Mouse (Mus musculus): ENCODE measurements at regions not wholly inside any gene's neighbourhood (a gene's known extent, or its start where the extent isn't known, plus 50 kb on each side); places are given as distances from the start of the nearest gene placed in this dataset.

DNA sequence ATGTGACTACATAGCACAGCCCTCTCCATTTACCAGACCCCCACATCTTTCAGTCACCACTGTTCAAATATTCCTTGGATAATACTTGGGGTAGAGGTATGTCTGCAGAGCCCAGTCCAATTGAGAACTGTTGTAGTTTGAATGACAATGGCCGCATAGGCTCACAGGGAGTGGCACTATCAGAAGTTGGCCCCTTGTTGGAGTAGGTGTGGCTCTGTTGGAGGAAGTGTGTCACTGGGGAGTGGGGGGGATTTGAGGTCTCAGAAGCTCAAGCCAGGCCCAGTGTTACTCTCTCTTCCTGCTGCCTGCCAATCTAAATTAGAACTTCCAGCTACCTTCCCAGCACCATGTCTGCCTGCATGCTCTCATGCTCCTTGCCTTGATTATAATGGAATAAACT, 664.7 kb downstream of the Vrk1 start:
- intact Hi-C loops (cut with DNase I; ENCODE audit: low total_unique reads) = no loop called here

DNA sequence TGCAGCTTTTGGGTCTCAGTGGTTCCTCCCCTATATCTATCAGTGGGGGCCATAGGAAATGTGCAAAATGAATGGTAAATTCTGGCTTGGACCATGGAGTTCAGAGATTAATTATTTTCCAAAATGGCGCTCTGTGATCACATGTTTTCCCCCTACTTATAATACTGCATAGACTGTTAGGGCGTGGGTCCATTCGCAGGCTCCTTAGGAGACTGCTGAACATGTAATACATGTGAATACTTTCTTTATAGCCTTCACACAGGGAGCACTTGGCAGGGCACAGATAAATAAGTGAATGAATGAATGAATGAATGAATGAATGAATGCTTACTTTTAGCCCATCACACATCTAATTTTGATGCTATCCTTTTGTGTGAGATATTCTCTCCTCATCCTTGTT, 666.1 kb downstream of the Vrk1 start:
- intact Hi-C loops (cut with DNase I; ENCODE audit: low total_unique reads) = no loop called here
- no peak for DNase-seq

More for the DNA sequence above, 664.7 kb downstream of the Vrk1 start:
- no peak for DNase-seq

- intact Hi-C loops (cut with DNase I; ENCODE audit: low total_unique reads) = no loop called here
Measured at GRCm38 (mm10) chr12:106676566-106676965, 666.5 kb downstream of the Vrk1 start.

GRCm38 (mm10) chr12:106685986-106686385, 676.0 kb downstream of the Vrk1 start:
- no peak for DNase-seq
- intact Hi-C loops (cut with DNase I; ENCODE audit: low total_unique reads) = no loop called here

More at GRCm38 (mm10) chr12:106676566-106676965, 666.5 kb downstream of the Vrk1 start:
- DNase-seq = no peak

DNA sequence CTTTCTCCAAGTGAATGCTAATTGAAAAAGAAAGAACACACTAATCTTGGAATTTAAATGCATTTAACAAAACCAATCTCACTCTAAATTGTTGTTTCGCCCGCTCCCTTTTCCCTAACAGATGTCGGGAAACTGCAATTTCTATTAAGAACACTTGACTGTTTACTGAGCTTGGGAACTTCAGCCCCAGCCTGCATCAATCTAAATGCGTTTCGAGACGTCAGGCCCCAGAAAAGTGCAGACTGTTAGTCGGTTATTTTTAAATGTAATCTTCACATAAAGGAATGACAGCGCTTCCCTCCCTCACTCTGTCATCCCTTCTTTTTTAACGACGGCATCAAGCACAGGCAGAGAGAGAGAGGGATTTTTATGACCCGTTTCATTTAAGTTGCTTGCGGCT, 677.7 kb downstream of the Vrk1 start:
- no peak for DNase-seq
- intact Hi-C loops (cut with DNase I; ENCODE audit: low total_unique reads) = no loop called here

- no peak for DNase-seq
- intact Hi-C loops (cut with DNase I; ENCODE audit: low total_unique reads) = no loop called here
Measured at GRCm38 (mm10) chr12:106688156-106688740, 678.2 kb downstream of the Vrk1 start.

GRCm38 (mm10) chr12:106702958-106703357, 692.9 kb downstream of the Vrk1 start:
- DNase-seq = no peak
- intact Hi-C loops (cut with DNase I; ENCODE audit: low total_unique reads) = no loop called here

DNA sequence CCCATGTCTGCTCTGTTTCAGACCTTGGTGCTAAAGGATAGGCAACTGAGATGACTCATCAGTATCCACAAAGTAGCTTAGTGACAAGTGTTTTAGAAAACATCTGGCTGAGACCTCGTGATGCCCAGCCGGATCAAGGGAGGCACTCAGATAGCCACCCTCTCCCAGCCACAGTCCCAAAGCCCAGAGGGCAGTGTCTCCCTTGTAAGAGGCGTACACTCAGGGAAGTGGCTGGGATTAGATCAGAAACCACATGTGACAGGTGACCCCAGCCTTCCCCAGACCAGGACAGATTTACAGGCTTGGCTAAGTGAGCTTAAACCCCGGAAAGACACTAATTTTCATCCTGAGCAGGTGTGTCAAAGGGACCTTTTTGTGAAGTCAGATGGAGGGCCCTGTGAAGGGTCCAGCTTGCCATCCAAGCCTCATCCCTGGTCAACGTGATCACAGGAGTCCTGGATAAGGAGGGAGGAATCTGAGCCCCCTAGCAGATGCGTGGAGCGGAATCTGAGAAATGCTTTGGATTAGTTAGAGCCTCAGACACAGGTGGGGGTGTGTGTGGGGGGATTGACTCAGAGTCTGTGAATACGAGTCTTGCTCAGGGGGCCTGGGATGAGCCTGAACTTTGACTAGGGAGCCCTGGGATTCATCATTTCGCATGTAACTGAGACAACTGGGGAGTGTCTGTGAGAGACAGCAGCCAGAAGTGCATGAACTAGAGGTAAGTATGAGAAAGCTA, 711.4 kb downstream of the Vrk1 start:
- intact Hi-C loops (cut with DNase I; ENCODE audit: low total_unique reads) = no loop called here
- DNase-seq = no peak

GRCm38 (mm10) chr12:106722010-106722362, 712.0 kb downstream of the Vrk1 start:
- intact Hi-C loops (cut with DNase I; ENCODE audit: low total_unique reads) = no loop called here
- DNase-seq = no peak

DNA sequence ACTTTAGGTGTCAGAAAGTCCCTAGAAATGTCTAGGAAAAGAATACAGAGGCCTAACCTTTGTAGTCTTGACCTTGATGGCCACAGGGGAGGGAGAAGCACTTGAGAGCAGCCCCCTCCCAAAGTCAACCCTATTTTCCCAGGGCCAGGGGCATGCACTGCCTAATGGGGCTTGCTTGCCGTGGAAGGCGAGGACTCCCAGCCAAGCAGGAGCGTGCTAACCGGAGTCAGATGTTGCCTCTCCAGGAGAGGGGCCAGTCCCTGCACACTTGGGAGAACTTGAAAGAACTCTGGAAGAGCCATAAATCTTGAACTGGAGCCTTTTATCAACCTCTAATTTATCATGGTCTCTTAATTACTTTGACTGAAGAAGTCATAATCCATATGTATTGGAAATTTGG, 712.7 kb downstream of the Vrk1 start:
- no peak for DNase-seq
- intact Hi-C loops (cut with DNase I; ENCODE audit: low total_unique reads) = no loop called here

DNA sequence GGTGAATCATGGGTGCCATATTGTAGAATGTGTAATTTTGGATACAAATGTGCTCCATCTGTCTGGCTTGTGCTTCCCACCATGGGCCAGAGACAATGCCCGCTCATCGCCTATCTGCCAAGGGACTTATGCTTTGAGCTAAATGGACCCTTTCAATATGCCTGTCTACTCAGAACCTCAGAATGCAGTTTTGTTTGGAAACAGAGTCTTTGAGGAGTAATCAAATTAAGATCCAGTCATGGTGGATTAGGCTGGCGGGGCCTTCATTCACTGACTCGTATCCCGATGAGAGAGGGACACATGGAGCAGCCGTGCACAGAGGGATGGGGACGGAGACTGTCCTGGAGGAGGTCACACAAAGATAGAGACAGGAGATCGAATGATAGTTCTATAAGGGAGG, 716.9 kb downstream of the Vrk1 start:
- DNase-seq = no peak
- intact Hi-C loops (cut with DNase I; ENCODE audit: low total_unique reads) = no loop called here

DNA sequence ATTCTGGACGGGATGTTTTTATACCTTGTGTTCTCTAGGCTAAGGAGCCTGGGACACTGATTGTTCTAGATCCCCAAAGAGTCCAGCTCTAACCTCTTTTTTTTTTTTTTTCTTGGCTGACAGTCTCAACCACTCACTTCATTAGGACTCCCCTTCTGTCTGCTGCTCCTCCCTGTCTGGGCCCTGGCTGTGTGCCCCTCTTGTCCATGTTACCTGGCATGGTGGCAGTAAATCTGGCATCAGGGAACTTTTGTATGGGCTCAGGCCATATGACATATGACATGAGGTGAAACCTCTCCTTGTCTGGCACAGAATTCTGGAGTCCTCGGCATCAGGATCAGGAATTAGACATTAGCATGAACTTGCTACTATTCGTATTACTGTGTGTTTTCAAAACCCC, 717.5 kb downstream of the Vrk1 start:
- DNase-seq = no peak
- intact Hi-C loops (cut with DNase I; ENCODE audit: low total_unique reads) = no loop called here

DNA sequence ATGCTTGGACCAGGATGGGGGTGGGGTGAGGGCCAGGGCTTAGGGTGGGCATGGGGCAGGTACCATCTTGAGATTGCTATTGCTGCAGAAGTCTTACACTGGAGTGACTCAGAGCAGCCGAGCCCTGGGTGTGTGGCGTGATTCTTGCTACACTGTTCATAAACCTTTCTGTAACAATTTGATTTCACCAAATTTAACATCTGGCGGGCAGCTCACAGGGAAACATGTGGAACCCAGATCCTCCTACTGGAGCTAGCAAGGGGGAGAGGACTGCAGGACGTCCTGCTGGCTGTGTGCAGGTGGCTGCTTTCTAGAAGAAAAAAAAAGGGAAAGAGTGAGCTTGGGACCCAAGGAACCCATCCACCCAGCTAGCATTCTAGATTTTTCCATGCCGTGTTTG, 719.7 kb downstream of the Vrk1 start:
- DNase-seq = no peak
- intact Hi-C loops (cut with DNase I; ENCODE audit: low total_unique reads) = no loop called here

DNA sequence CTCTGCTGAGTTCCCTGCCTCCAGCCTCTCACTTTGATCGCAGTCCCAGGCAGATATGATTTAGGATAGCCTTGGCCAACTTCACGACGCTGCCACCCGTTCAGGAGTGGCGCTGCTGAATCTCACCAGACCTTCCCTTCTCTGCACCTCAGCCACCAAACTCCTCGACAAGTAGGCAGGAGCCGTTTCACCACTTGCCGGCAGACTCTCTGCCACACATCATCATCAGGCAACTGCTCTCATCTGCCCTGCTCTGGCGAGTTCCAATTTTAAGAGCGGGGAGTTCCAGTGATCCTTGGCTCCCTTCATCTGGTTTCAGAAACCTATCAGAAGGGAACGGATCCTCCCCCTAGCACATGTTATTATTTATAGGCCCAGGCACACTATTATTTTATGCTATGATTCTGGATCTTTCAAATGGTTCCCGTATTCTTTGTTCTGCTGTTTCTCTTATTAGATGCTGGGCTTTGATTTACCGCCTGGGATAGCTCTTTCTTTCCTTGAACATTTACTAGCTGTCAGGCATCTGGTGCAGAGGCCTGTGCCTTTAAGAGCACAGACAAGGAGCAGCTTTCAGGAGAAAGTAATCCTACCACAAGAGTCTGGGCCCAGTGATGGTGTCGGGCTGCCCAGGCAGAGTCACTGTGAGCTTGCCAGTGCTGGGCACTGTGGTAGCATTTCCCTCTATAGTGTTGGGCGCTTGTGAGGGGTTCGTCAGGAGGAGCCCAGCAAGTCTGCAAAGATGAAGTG, 722.3 kb downstream of the Vrk1 start:
- no peak for DNase-seq
- intact Hi-C loops (cut with DNase I; ENCODE audit: low total_unique reads) = no loop called here

GRCm38 (mm10) chr12:106748765-106749164, 738.7 kb downstream of the Vrk1 start:
- intact Hi-C loops (cut with DNase I; ENCODE audit: low total_unique reads) = no loop called here
- DNase-seq = no peak

GRCm38 (mm10) chr12:106763552-106763951, 724.9 kb upstream of the 3110018I06Rik start:
- DNase-seq = no peak
- intact Hi-C loops (cut with DNase I; ENCODE audit: low total_unique reads) = no loop called here

DNA sequence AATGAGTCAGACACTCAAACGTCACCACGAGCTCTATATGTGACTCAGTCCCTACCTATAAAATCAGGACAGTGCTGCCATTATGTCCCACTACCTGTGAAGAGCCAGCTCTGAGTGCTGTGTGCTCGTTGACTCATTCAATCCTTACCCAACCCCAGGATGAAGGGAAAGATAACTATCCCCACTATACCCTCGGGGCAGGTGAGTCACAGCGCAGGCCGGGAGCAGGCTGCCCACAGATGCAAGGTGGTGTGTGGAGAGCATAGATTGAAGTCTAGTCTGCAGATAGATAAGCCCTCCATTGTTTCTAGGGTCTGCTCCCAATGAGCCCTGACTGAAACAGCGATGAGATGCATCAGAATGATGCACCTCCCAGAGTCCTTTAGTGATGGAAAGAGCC, 723.9 kb upstream of the 3110018I06Rik start:
- no peak for DNase-seq
- intact Hi-C loops (cut with DNase I; ENCODE audit: low total_unique reads) = no loop called here

DNA sequence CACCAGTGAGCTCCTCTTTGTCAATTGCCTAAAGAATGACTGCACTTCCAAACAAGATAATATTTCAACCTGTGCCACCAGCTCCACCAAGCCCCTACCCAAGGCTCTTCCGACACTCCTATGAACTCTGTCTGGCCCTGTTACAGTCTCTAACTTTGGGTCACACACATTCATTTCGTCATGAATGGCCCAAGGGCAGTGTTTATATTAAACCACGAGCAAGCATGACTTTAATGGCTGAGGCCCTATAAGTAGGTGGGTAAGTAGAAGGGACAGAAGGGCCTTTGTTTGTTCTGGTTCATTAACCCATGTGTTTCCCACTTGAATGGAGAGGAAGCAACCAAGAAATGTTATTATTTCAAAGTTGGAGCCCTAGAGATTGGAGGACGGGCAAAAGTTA, 714.9 kb upstream of the 3110018I06Rik start:
- intact Hi-C loops (cut with DNase I; ENCODE audit: low total_unique reads) = no loop called here

GRCm38 (mm10) chr12:106796596-106796995, 691.8 kb upstream of the 3110018I06Rik start:
- no peak for DNase-seq
- intact Hi-C loops (cut with DNase I; ENCODE audit: low total_unique reads) = no loop called here

More for the DNA sequence above, 714.9 kb upstream of the 3110018I06Rik start:
- no peak for DNase-seq

DNA sequence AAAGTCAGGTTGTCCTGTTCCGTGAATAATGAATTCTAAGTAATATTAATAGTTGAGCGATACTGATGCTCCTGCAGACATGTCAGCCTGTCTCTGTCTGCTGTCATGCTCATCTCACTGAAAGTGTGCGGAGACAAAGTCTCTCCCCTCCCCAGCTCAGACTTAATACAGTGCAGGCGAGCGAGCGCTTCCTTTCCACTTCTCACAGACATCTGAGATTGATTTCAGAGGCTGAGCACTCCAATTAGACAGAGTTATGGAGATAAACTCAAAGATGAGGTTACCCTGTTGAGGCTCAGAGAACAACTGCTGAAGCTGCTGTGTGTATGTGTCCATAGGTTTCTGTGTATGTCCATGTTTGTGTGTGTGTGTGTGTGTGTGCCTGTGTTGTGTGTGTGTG, 668.7 kb upstream of the 3110018I06Rik start:
- DNase-seq = no peak
- intact Hi-C loops (cut with DNase I; ENCODE audit: low total_unique reads) = no loop called here

DNA sequence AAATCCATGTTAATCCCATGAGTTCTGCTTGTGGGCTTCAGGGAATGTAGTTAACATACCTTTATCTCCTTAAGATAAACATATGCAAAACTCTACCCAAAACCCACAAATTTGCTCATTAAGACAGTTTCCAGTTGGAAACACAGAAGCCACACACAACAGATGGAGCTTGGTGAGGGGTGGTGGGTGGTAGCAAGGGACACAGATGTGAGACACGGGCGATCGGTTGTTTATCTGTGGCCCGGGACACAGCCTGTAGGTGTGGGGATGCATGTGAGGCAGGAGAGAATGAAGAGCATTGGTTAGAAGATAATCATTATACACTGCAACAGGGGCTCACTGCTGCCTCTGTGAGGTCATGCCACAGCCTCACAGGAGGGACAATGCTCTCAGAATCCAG, 666.1 kb upstream of the 3110018I06Rik start:
- DNase-seq = no peak
- intact Hi-C loops (cut with DNase I; ENCODE audit: low total_unique reads) = no loop called here

Measured in gastrocnemius, postnatal 14 days (tissue).